Mouse (Mus musculus) bone marrow macrophage, adult 2 months (primary cell): ENCODE measurements around the gene Abca6.

Source experiments
- CTCF ChIP-seq: IDR thresholded peaks from 2 replicates; pipeline ENCODE4 v1.5.1; 2012; ENCODE audit warnings: low read depth, mild to moderate bottlenecking, low read length, moderate library complexity
- POLR2A ChIP-seq: IDR thresholded peaks from 2 replicates; pipeline ENCODE4 v1.6.1; 2012; ENCODE audit warnings: mild to moderate bottlenecking, low read depth, low read length, borderline replicate concordance

GRCm38 (mm10) chr11:110251534-110251933 lies at the start of gene Abca6:
- no peak for TF ChIP-seq CTCF
- no peak for TF ChIP-seq POLR2A
